Comparison of ENCODE assay signal across 8 mouse cellular contexts in genomic region chr2:170184175-170184983, GRCm38 (mm10). TPM values are rescaled to one million over a fixed set of nuclear protein-coding genes. Genes with fewer than 3 reads are reported as not detected.
DNase-seq lines count a peak whose midpoint lies in the region; ATAC-seq and TF ChIP-seq lines count a peak whose summit lies in the region.

No protein-coding gene starts in this region.

- DNase-seq in cerebellum, postnatal 10 days: peak; percentile 61 to 73
- DNase-seq in cerebellum, adult 18-20 months: no peak
- peak; percentile 63 for DNase-seq in embryo, embryonic 11.5 days (ENCODE audit: low read depth, low spot score)
- peak; percentile 80 to 90 for DNase-seq in heart, adult 18-20 months
- DNase-seq in kidney, adult 18-20 months: peak; percentile 66
- DNase-seq in limb, embryonic 14.5 days (ENCODE audit: low spot score): peak; percentile 86
- peak; percentile 56 to 65 for DNase-seq in spleen, postnatal 14 days (ENCODE audit: low spot score in 2 of 2)

- H3K9ac ChIP-seq in limb, embryonic 14.5 days (ENCODE audit: low read depth, low read length, severe bottlenecking): peak overlapping the region; percentile 56
- H3K9ac ChIP-seq in midbrain, embryonic 15.5 days: peak overlapping the region; percentile 52

- H3K4me2 ChIP-seq in limb, embryonic 14.5 days (replicated peaks; ENCODE audit: low read depth, low read length, severe bottlenecking): peak overlapping the region; percentile 60
- H3K4me2 ChIP-seq in midbrain, embryonic 15.5 days: peak overlapping the region; percentile 65

- peak overlapping the region; percentile 67 for H3K27ac ChIP-seq in limb, embryonic 14.5 days (replicated peaks; ENCODE audit: low read depth, low read length)
- H3K27ac ChIP-seq in midbrain, embryonic 15.5 days: peak overlapping the region; percentile 55

- H3K27me3 ChIP-seq in limb, embryonic 14.5 days (ENCODE audit: control insufficient read depth, insufficient read depth, low read length): no peaks in the 10 kb centered on the region
- no peaks in the 10 kb centered on the region for H3K27me3 ChIP-seq in midbrain, embryonic 15.5 days (replicated peaks)

- ATAC-seq in limb, embryonic 14.5 days (ENCODE audit: low FRiP score, low read depth): peak; percentile 92
- ATAC-seq in midbrain, embryonic 15.5 days (replicated peaks): peak; percentile 92

- 0 out of 2 replicates have a peak, but pooled peaks cover 5% of the 10 kb centered on the region for H3K4me1 ChIP-seq in limb, embryonic 14.5 days (ENCODE audit: control insufficient read depth, insufficient read depth, low read length)
- peaks cover 10% of the 10 kb centered on the region; the same call in 1 of the 2 replicates for H3K4me1 ChIP-seq in midbrain, embryonic 15.5 days

- no peak for TF ChIP-seq POLR2A in limb, embryonic 14.5 days (IDR thresholded peaks at IDR 0.05; ENCODE audit: borderline replicate concordance, extremely low read depth, insufficient read depth, insufficient read length)

- H3K36me3 ChIP-seq in limb, embryonic 14.5 days (ENCODE audit: control insufficient read depth, insufficient read depth, low read length): no peaks in the 10 kb centered on the region
- H3K36me3 ChIP-seq in midbrain, embryonic 15.5 days (replicated peaks): no peaks in the 10 kb centered on the region

- H3K9me3 ChIP-seq in limb, embryonic 14.5 days (ENCODE audit: control insufficient read depth, low read length): no peaks in the 10 kb centered on the region
- H3K9me3 ChIP-seq in midbrain, embryonic 15.5 days: no peaks in the 10 kb centered on the region

- 3% methylated on average over 33 of the region's 33 CpGs for WGBS in limb, embryonic 14.5 days
- under 1% methylated on average over 33 of the region's 33 CpGs for WGBS in midbrain, embryonic 15.5 days

- H3K4me3 ChIP-seq in limb, embryonic 14.5 days (replicated peaks; ENCODE audit: low read length): peak overlapping the region; percentile 45
- peak overlapping the region; percentile 47 for H3K4me3 ChIP-seq in midbrain, embryonic 15.5 days

RNA-seq across cellular contexts. Expression of gene Zfp217, which starts 36.5 kb away (rescaled TPM):
- 10 to 100 TPM in 1 of 2 experiments, 1 to 10 TPM in 1; 7.5 to 10.2 TPM for total RNA-seq in heart, adult 18-20 months (2021)
- polyA plus RNA-seq in limb, embryonic 14.5 days (2012; rRNA removed): 11.7 and 12.2 TPM in 2 replicates
- 4.0 and 4.8 TPM in 2 replicates for polyA plus RNA-seq in limb, embryonic 14.5 days (2014; fragmentation: Nextera tagmentation; extraction: Ambion mirVana)
- 1.4 TPM in 2 replicates for polyA plus RNA-seq in midbrain, embryonic 15.5 days (2015; fragmentation: Nextera tagmentation; extraction: Ambion mirVana)

Comparison
In these comparisons a context has a peak if more than half of its experiments do, and no peak if none do; other contexts are left out.
1. DNase-seq: peak in cerebellum, postnatal 10 days (2 of 2), embryo, embryonic 11.5 days (single experiment), heart, adult 18-20 months (2 of 2), kidney, adult 18-20 months (single experiment), limb, embryonic 14.5 days (single experiment) and spleen, postnatal 14 days (2 of 2); none in cerebellum, adult 18-20 months (0 of 2).